Mouse (Mus musculus) neural tube, embryonic 14.5 days (tissue): ENCODE measurements at regions not wholly inside any gene's neighbourhood (a gene's known extent, or its start where the extent isn't known, plus 50 kb on each side); places are given as distances from the start of the nearest gene placed in this dataset.
A peak's percentile ranks its signal among the peaks of the same experiment; 100 is the strongest.

Experiments
- ATAC-seq: fragments of 200-750 bp; cut with Nextera tagmentation; 2 replicates; pipeline ENCODE4 v1.8.0; 2017; ENCODE audit warnings: low read depth, mild to moderate bottlenecking, moderate TSS enrichment, moderate library complexity
- H3K27ac ChIP-seq: fragments of 300-500 bp; sonication (generic); 2 replicates; pipeline ENCODE4 v1.5.1; 2014; ENCODE audit warnings: low read depth, mild to moderate bottlenecking, control low read depth, low read length, moderate library complexity, mixed read lengths
- H3K27me3 ChIP-seq: fragments of 300-500 bp; sonication (generic); 2 replicates; pipeline ENCODE4 v1.6.1; 2014; ENCODE audit warnings: low read length; ENCODE audit not compliant: control insufficient read depth, insufficient read depth
- H3K36me3 ChIP-seq: fragments of 300-500 bp; sonication (generic); 2 replicates; pipeline ENCODE4 v1.6.1; 2014; ENCODE audit warnings: low read length, mixed read lengths; ENCODE audit not compliant: control insufficient read depth, insufficient read depth
- H3K4me1 ChIP-seq: fragments of 300-500 bp; sonication (generic); 2 replicates; pipeline ENCODE4 v1.6.1; 2014; ENCODE audit warnings: low read length; ENCODE audit not compliant: control insufficient read depth, insufficient read depth
- H3K4me2 ChIP-seq: fragments of 300-500 bp; sonication (generic); 2 replicates; pipeline ENCODE4 v1.6.1; 2014; ENCODE audit warnings: mild to moderate bottlenecking, low read depth, low read length, control low read depth
- H3K4me3 ChIP-seq: fragments of 300-500 bp; sonication (generic); 2 replicates; pipeline ENCODE4 v1.5.1; 2014; ENCODE audit warnings: low read depth, low read length, control low read depth, mixed read lengths
- H3K9ac ChIP-seq: fragments of 300-500 bp; sonication (generic); replicated peaks from 2 replicates; pipeline ENCODE4 v1.6.1; 2014; ENCODE audit warnings: low read depth, mild to moderate bottlenecking, control low read depth, low read length, mixed read lengths
- H3K9me3 ChIP-seq: fragments of 300-500 bp; sonication (generic); 2 replicates; pipeline ENCODE4 v1.6.1; 2016; ENCODE audit warnings: low read length; ENCODE audit not compliant: control insufficient read depth
- WGBS: fragments of 180-500 bp; shearing (Covaris S2); extraction: QIAGEN DNeasy Blood & Tissue Kit; methylation state at CpG from one replicate; pipeline ENCODE4 v1.1.7; 2014; 5-methylcytosine and 5-hydroxymethylcytosine counted together

GRCm38 (mm10) chr2:117442862-117443261, 100.1 kb upstream of the Rasgrp1 start:
- Histone ChIP-seq H3K9me3 (no peaks in the 10 kb centered on the region), H3K36me3 (no peaks in the 10 kb centered on the region), H3K4me1 (no peaks in the 10 kb centered on the region), H3K27ac (no peak overlapping the region), H3K27me3 (no peaks in the 10 kb centered on the region), H3K4me2 (no peak overlapping the region), H3K9ac (no peak overlapping the region), H3K4me3 (no peak overlapping the region)
- WGBS, result 81% methylated on average over 4 of the region's 4 CpGs
- no peak for ATAC-seq

- no peak for ATAC-seq
- H3K9ac ChIP-seq, result no peak overlapping the region
- no peak overlapping the region for H3K4me3 ChIP-seq
- H3K4me1 ChIP-seq, result no peaks in the 10 kb centered on the region
- WGBS, result 31% methylated on average over 5 of the region's 5 CpGs
- no peaks in the 10 kb centered on the region for H3K9me3 ChIP-seq
- no peaks in the 10 kb centered on the region for H3K27me3 ChIP-seq
- no peaks in the 10 kb centered on the region for H3K36me3 ChIP-seq
- H3K4me2 ChIP-seq, result no peak overlapping the region
- H3K27ac ChIP-seq, result no peak overlapping the region
Observed at GRCm38 (mm10) chr2:117444671-117445070, 101.9 kb upstream of the Rasgrp1 start.

DNA sequence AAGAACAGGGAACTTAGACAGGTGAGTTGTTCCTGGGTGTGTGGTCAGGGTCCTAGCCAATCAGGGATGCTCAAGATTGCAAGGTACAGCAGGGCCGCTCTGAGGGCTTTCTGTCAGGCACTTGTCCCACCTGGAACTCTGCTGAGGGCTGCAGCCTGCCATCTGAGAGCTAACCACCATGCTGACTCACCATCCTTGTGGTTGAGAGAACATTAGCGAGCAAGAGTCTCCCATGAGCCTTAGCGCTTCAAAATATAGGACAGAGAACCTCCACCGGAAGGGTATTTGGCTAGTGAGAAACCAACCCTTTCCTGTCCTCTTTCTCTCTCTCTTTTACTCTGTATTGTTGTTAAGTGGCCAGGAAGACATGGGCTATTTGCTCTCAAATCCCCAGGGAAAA, 104.1 kb upstream of the Rasgrp1 start:
- 84% methylated on average over 4 of the region's 4 CpGs for WGBS
- H3K4me3 ChIP-seq, result no peak overlapping the region
- ATAC-seq, result no peak
- no peaks in the 10 kb centered on the region for H3K9me3 ChIP-seq
- H3K9ac ChIP-seq, result no peak overlapping the region
- no peak overlapping the region for H3K27ac ChIP-seq
- no peaks in the 10 kb centered on the region for H3K27me3 ChIP-seq
- H3K4me1 ChIP-seq, result no peaks in the 10 kb centered on the region
- no peaks in the 10 kb centered on the region for H3K36me3 ChIP-seq
- no peak overlapping the region for H3K4me2 ChIP-seq

- Histone ChIP-seq H3K9ac (no peak overlapping the region), H3K36me3 (no peaks in the 10 kb centered on the region), H3K4me1 (no peaks in the 10 kb centered on the region), H3K9me3 (no peaks in the 10 kb centered on the region), H3K27me3 (no peaks in the 10 kb centered on the region), H3K27ac (no peak overlapping the region), H3K4me3 (no peak overlapping the region), H3K4me2 (no peak overlapping the region)
- ATAC-seq, result peak; percentile 86
- WGBS, result 68% methylated on average over 7 of the region's 7 CpGs
Observed at GRCm38 (mm10) chr2:117450172-117450865, 107.5 kb upstream of the Rasgrp1 start.

DNA sequence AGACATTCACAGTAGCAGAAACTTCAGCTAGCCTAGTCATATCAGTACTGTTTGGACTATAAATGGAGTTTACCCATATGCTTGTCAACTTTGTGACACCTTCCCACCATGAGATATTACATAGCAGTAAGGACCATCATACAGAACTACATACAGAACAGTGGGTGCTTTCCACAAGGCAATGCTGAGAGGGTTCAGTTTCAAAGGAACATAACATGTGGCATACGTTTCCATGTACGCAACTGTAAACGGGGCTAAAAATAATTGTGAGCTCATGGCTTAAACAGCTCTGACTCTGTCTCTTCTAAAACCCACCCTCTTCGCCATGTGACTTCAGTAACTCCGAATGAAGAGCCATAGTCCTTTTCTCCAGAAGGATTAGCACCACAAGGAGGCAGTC, 109.0 kb upstream of the Rasgrp1 start:
- H3K4me1 ChIP-seq, result no peaks in the 10 kb centered on the region
- no peak for ATAC-seq
- no peak overlapping the region for H3K4me3 ChIP-seq
- H3K9me3 ChIP-seq, result no peaks in the 10 kb centered on the region
- 86% methylated on average over 5 of the region's 5 CpGs for WGBS
- no peaks in the 10 kb centered on the region for H3K36me3 ChIP-seq
- H3K9ac ChIP-seq, result no peak overlapping the region
- H3K27me3 ChIP-seq, result no peaks in the 10 kb centered on the region
- H3K4me2 ChIP-seq, result no peak overlapping the region
- no peak overlapping the region for H3K27ac ChIP-seq

- Histone ChIP-seq H3K4me1 (no peaks in the 10 kb centered on the region), H3K27ac (no peak overlapping the region), H3K36me3 (no peaks in the 10 kb centered on the region), H3K9ac (no peak overlapping the region), H3K4me3 (no peak overlapping the region), H3K9me3 (no peaks in the 10 kb centered on the region), H3K4me2 (no peak overlapping the region), H3K27me3 (no peaks in the 10 kb centered on the region)
- ATAC-seq, result peak; percentile 60; the same call in 1 of the 2 replicates
- WGBS, result 78% methylated on average over 4 of the region's 4 CpGs
Observed at GRCm38 (mm10) chr2:117455021-117455739, 112.4 kb upstream of the Rasgrp1 start.

GRCm38 (mm10) chr2:117455740-117456455, 113.1 kb upstream of the Rasgrp1 start:
- H3K27ac ChIP-seq, result no peak overlapping the region
- H3K9me3 ChIP-seq, result no peaks in the 10 kb centered on the region
- no peak overlapping the region for H3K9ac ChIP-seq
- H3K36me3 ChIP-seq, result no peaks in the 10 kb centered on the region
- no peaks in the 10 kb centered on the region for H3K4me1 ChIP-seq
- H3K4me2 ChIP-seq, result no peak overlapping the region
- no peaks in the 10 kb centered on the region for H3K27me3 ChIP-seq
- WGBS, result 55% methylated on average over 7 of the region's 7 CpGs
- no peak overlapping the region for H3K4me3 ChIP-seq
- no peak for ATAC-seq

GRCm38 (mm10) chr2:117456456-117457020, 113.7 kb upstream of the Rasgrp1 start:
- no peak overlapping the region for H3K9ac ChIP-seq
- H3K27me3 ChIP-seq, result no peaks in the 10 kb centered on the region
- H3K9me3 ChIP-seq, result no peaks in the 10 kb centered on the region
- no peak overlapping the region for H3K4me2 ChIP-seq
- WGBS, result 67% methylated on average over 13 of the region's 13 CpGs
- H3K4me1 ChIP-seq, result no peaks in the 10 kb centered on the region
- H3K27ac ChIP-seq, result no peak overlapping the region
- H3K36me3 ChIP-seq, result no peaks in the 10 kb centered on the region
- no peak for ATAC-seq
- no peak overlapping the region for H3K4me3 ChIP-seq
